Mouse (Mus musculus) E14TG2a.4 (cell line): ENCODE measurements around the gene Tbr1.

Experiments
- H3K27me3 ChIP-seq: 2 replicates; pipeline ENCODE4 v1.6.1; 2014; ENCODE audit warnings: low read length, control low read depth; ENCODE audit not compliant: insufficient read depth
- H3K36me3 ChIP-seq: 2 replicates; pipeline ENCODE4 v1.6.1; 2014; ENCODE audit warnings: low read length, control low read depth; ENCODE audit not compliant: insufficient read depth
- H3K4me1 ChIP-seq: replicated peaks from 2 replicates; pipeline ENCODE4 v1.6.1; 2014; ENCODE audit warnings: low read depth, low read length, control low read depth
- H3K4me3 ChIP-seq: replicated peaks from 2 replicates; pipeline ENCODE4 v1.5.1; 2014; ENCODE audit warnings: mild to moderate bottlenecking, low read length
- H3K9me3 ChIP-seq: 2 replicates; pipeline ENCODE4 v1.6.1; 2014; ENCODE audit warnings: low read length, control low read depth
- CTCF ChIP-seq: conservative IDR thresholded peaks from 2 replicates; pipeline ENCODE4 v1.5.1; 2014; ENCODE audit warnings: low read length
- NANOG ChIP-seq: IDR thresholded peaks from 2 replicates; pipeline ENCODE4 v1.6.1; 2014; ENCODE audit warnings: borderline replicate concordance, low read length, mixed read lengths
- POU5F1 ChIP-seq: IDR thresholded peaks from 2 replicates; pipeline ENCODE4 v1.6.1; 2014; ENCODE audit warnings: low read length, borderline replicate concordance

The Tbr1 gene

GRCm38 (mm10) chr2:61809381-61809780, 6.7 kb downstream of the Tbr1 start:
- Histone ChIP-seq H3K36me3 (no peaks in the 10 kb centered on the region), H3K4me1 (peaks cover 28% of the 10 kb centered on the region), H3K9me3 (peaks cover 14% of the 10 kb centered on the region), H3K27me3 (peaks cover 89% of the 10 kb centered on the region), H3K4me3 (no peak overlapping the region)
- TF ChIP-seq CTCF: no peak
- TF ChIP-seq NANOG: no peak
- TF ChIP-seq POU5F1: no peak

- Histone ChIP-seq H3K9me3 (peaks cover 14% of the 10 kb centered on the region), H3K36me3 (no peaks in the 10 kb centered on the region), H3K4me3 (no peak overlapping the region), H3K4me1 (peaks cover 16% of the 10 kb centered on the region), H3K27me3 (peaks cover 87% of the 10 kb centered on the region)
- TF ChIP-seq NANOG: no peak
- no peak for TF ChIP-seq CTCF
- TF ChIP-seq POU5F1: no peak
These were observed 8.0 kb downstream of the Tbr1 start for GRCm38 (mm10) chr2:61810751-61811150.

- peaks cover 14% of the 10 kb centered on the region for H3K9me3 ChIP-seq
- TF ChIP-seq NANOG (no peak), CTCF (no peak), POU5F1 (no peak)
- H3K27me3 ChIP-seq: peaks cover 87% of the 10 kb centered on the region
- H3K4me1 ChIP-seq: peaks cover 13% of the 10 kb centered on the region
- H3K36me3 ChIP-seq: no peaks in the 10 kb centered on the region
- H3K4me3 ChIP-seq: peak overlapping the region; percentile 66
These were observed 8.4 kb downstream of the Tbr1 start for GRCm38 (mm10) chr2:61811163-61811506.

GRCm38 (mm10) chr2:61811507-61812421, 9.0 kb downstream of the Tbr1 start:
- no peak for TF ChIP-seq CTCF
- TF ChIP-seq POU5F1: no peak
- no peak for TF ChIP-seq NANOG
- peak overlapping the region; percentile 66 for H3K4me3 ChIP-seq
- H3K36me3 ChIP-seq: no peaks in the 10 kb centered on the region
- peaks cover 86% of the 10 kb centered on the region for H3K27me3 ChIP-seq
- H3K4me1 ChIP-seq: peaks cover 13% of the 10 kb centered on the region
- peaks cover 14% of the 10 kb centered on the region for H3K9me3 ChIP-seq

GRCm38 (mm10) chr2:61812536-61812935, 9.8 kb downstream of the Tbr1 start:
- H3K9me3 ChIP-seq: peaks cover 14% of the 10 kb centered on the region

GRCm38 (mm10) chr2:61813106-61813505, 10.4 kb downstream of the Tbr1 start:
- Histone ChIP-seq H3K9me3 (peaks cover 14% of the 10 kb centered on the region), H3K27me3 (peaks cover 82% of the 10 kb centered on the region), H3K36me3 (no peaks in the 10 kb centered on the region), H3K4me1 (peaks cover 7% of the 10 kb centered on the region), H3K4me3 (no peak overlapping the region)
- TF ChIP-seq POU5F1 (no peak), NANOG (no peak), CTCF (no peak)

More at GRCm38 (mm10) chr2:61812536-61812935, 9.8 kb downstream of the Tbr1 start:
- Histone ChIP-seq H3K27me3 (peaks cover 81% of the 10 kb centered on the region), H3K36me3 (no peaks in the 10 kb centered on the region), H3K4me3 (no peak overlapping the region), H3K4me1 (peaks cover 7% of the 10 kb centered on the region)
- TF ChIP-seq NANOG: no peak
- TF ChIP-seq POU5F1: no peak
- no peak for TF ChIP-seq CTCF

GRCm38 (mm10) chr2:61813521-61813920, 10.8 kb downstream of the Tbr1 start:
- TF ChIP-seq POU5F1 (no peak), CTCF (no peak), NANOG (no peak)
- H3K36me3 ChIP-seq: no peaks in the 10 kb centered on the region
- H3K4me3 ChIP-seq: no peak overlapping the region
- peaks cover 81% of the 10 kb centered on the region for H3K27me3 ChIP-seq
- peaks cover 7% of the 10 kb centered on the region for H3K4me1 ChIP-seq
- peaks cover 14% of the 10 kb centered on the region for H3K9me3 ChIP-seq

- no peak overlapping the region; the same call in 1 of the 2 replicates for H3K4me3 ChIP-seq
- peaks cover 74% of the 10 kb centered on the region for H3K27me3 ChIP-seq
- peaks cover 14% of the 10 kb centered on the region for H3K9me3 ChIP-seq
- H3K4me1 ChIP-seq: peaks cover 7% of the 10 kb centered on the region
- no peaks in the 10 kb centered on the region for H3K36me3 ChIP-seq
- TF ChIP-seq CTCF (peak; percentile 46), NANOG (no peak)
These were observed 12.1 kb downstream of the Tbr1 start for GRCm38 (mm10) chr2:61814548-61815473.
